Mouse (Mus musculus): Measurements from ENCODE around the gene Mat1a. TPM values are rescaled to one million over a fixed set of nuclear protein-coding genes. Genes with fewer than 3 reads are reported as not detected.
A peak's percentile ranks its signal among the peaks of the same experiment; 100 is the strongest.

Gene Mat1a
- not detected in 2 replicates for polyA plus RNA-seq (2015; fragmentation: Nextera tagmentation; extraction: Ambion mirVana)

- no peak for ATAC-seq (ENCODE audit: low FRiP score, low read depth)
- Histone ChIP-seq H3K27me3 (no peaks in the 10 kb centered on the region), H3K4me1 (replicated peaks) (no peaks in the 10 kb centered on the region), H3K36me3 (no peaks in the 10 kb centered on the region), H3K9me3 (no peaks in the 10 kb centered on the region), H3K4me3 (no peak within 1 kb of the TSS), H3K27ac (replicated peaks) (no peak within 1 kb of the TSS), H3K9ac (no peak within 1 kb of the TSS), H3K4me2 (no peak within 1 kb of the TSS)
- WGBS, result 73% methylated on average over 10 of the region's 10 CpGs
These were observed at the start of gene Mat1a for GRCm38 (mm10) chr14:41104853-41105444. Mat1a (plus strand) TSS chr14:41105035.

- Histone ChIP-seq H3K27me3 (no peaks in the 10 kb centered on the region), H3K4me2 (no peak overlapping the region), H3K9ac (no peak overlapping the region), H3K4me1 (replicated peaks) (no peaks in the 10 kb centered on the region), H3K9me3 (no peaks in the 10 kb centered on the region), H3K27ac (replicated peaks) (no peak overlapping the region), H3K4me3 (no peak overlapping the region), H3K36me3 (no peaks in the 10 kb centered on the region)
- WGBS, result 80% methylated on average over 2 of the region's 2 CpGs
- ATAC-seq (ENCODE audit: low FRiP score, low read depth), result no peak
These were observed 39.7 kb upstream of the Mat1a start for GRCm38 (mm10) chr14:41065168-41065567.

- Histone ChIP-seq H3K4me3 (no peak overlapping the region), H3K27me3 (no peaks in the 10 kb centered on the region), H3K4me2 (no peak overlapping the region), H3K9ac (no peak overlapping the region), H3K27ac (replicated peaks) (no peak overlapping the region), H3K9me3 (no peaks in the 10 kb centered on the region), H3K4me1 (replicated peaks) (no peaks in the 10 kb centered on the region), H3K36me3 (no peaks in the 10 kb centered on the region)
- no peak for ATAC-seq (ENCODE audit: low FRiP score, low read depth)
- WGBS, result 11% methylated on average over 1 of the region's 1 CpGs
These were observed 38.4 kb upstream of the Mat1a start for GRCm38 (mm10) chr14:41066416-41066815.

GRCm38 (mm10) chr14:41069108-41069507 lies 35.7 kb upstream of the Mat1a start, which contains the start of gene Dydc2:
Dydc2 (minus strand) TSS chr14:41069208.
- Histone ChIP-seq H3K9me3 (no peaks in the 10 kb centered on the region), H3K4me3 (no peak within 1 kb of the TSS), H3K27ac (replicated peaks) (no peak within 1 kb of the TSS), H3K27me3 (no peaks in the 10 kb centered on the region), H3K4me1 (replicated peaks) (peaks cover 6% of the 10 kb centered on the region), H3K9ac (no peak within 1 kb of the TSS), H3K4me2 (no peak within 1 kb of the TSS), H3K36me3 (no peaks in the 10 kb centered on the region)
- no peak for ATAC-seq (ENCODE audit: low FRiP score, low read depth)

GRCm38 (mm10) chr14:41070343-41070742 lies 34.5 kb upstream of the Mat1a start:
- H3K27me3 ChIP-seq, result no peaks in the 10 kb centered on the region
- H3K4me2 ChIP-seq, result no peak overlapping the region
- ATAC-seq (ENCODE audit: low FRiP score, low read depth), result no peak
- H3K9ac ChIP-seq, result no peak overlapping the region
- H3K4me1 ChIP-seq (replicated peaks), result peaks cover 6% of the 10 kb centered on the region
- H3K9me3 ChIP-seq, result no peaks in the 10 kb centered on the region
- no peak overlapping the region for H3K27ac ChIP-seq (replicated peaks)
- 80% methylated on average over 3 of the region's 3 CpGs for WGBS
- no peak overlapping the region for H3K4me3 ChIP-seq
- H3K36me3 ChIP-seq, result no peaks in the 10 kb centered on the region

GRCm38 (mm10) chr14:41072229-41072943 lies 32.4 kb upstream of the Mat1a start, which contains the start of gene Dydc1:
Dydc1 (plus strand) TSS chr14:41072911.
- Histone ChIP-seq H3K4me3 (peak within 1 kb of the TSS; percentile 45), H3K36me3 (no peaks in the 10 kb centered on the region), H3K9ac (peak within 1 kb of the TSS; percentile 31), H3K4me1 (replicated peaks) (peaks cover 6% of the 10 kb centered on the region), H3K4me2 (peak within 1 kb of the TSS; percentile 89), H3K27me3 (no peaks in the 10 kb centered on the region), H3K9me3 (no peaks in the 10 kb centered on the region), H3K27ac (replicated peaks) (no peak within 1 kb of the TSS)
- peak; percentile 92 for ATAC-seq (ENCODE audit: low FRiP score, low read depth)
- 12% methylated on average over 23 of the region's 23 CpGs for WGBS

- Histone ChIP-seq H3K9ac (peak overlapping the region; percentile 31), H3K4me1 (replicated peaks) (peaks cover 6% of the 10 kb centered on the region), H3K9me3 (no peaks in the 10 kb centered on the region), H3K36me3 (no peaks in the 10 kb centered on the region), H3K4me2 (peak overlapping the region; percentile 89), H3K27ac (replicated peaks) (no peak overlapping the region), H3K27me3 (no peaks in the 10 kb centered on the region), H3K4me3 (peak overlapping the region; percentile 45)
- ATAC-seq (ENCODE audit: low FRiP score, low read depth), result no peak; the same call in 1 of the 2 replicates
- under 1% methylated on average over 8 of the region's 8 CpGs for WGBS
These were observed 31.9 kb upstream of the Mat1a start for GRCm38 (mm10) chr14:41072944-41073275.

- H3K27ac ChIP-seq (replicated peaks), result no peak overlapping the region
- no peak overlapping the region for H3K4me3 ChIP-seq
- H3K36me3 ChIP-seq, result no peaks in the 10 kb centered on the region
- WGBS, result 81% methylated on average over 2 of the region's 2 CpGs
- no peaks in the 10 kb centered on the region for H3K4me1 ChIP-seq (replicated peaks)
- H3K4me2 ChIP-seq, result no peak overlapping the region
- H3K9me3 ChIP-seq, result no peaks in the 10 kb centered on the region
- ATAC-seq (ENCODE audit: low FRiP score, low read depth), result no peak
- H3K27me3 ChIP-seq, result no peaks in the 10 kb centered on the region
- no peak overlapping the region for H3K9ac ChIP-seq
These were observed 22.4 kb upstream of the Mat1a start for GRCm38 (mm10) chr14:41082408-41082807.

- Histone ChIP-seq H3K4me2 (no peak overlapping the region), H3K27ac (replicated peaks) (no peak overlapping the region), H3K9me3 (no peaks in the 10 kb centered on the region), H3K9ac (no peak overlapping the region), H3K27me3 (no peaks in the 10 kb centered on the region), H3K4me3 (no peak overlapping the region), H3K4me1 (replicated peaks) (no peaks in the 10 kb centered on the region), H3K36me3 (no peaks in the 10 kb centered on the region)
- no peak for ATAC-seq (ENCODE audit: low FRiP score, low read depth)
- 84% methylated on average over 1 of the region's 1 CpGs for WGBS
These were observed 17.3 kb upstream of the Mat1a start for GRCm38 (mm10) chr14:41087509-41087908.

GRCm38 (mm10) chr14:41090777-41091176 lies 14.1 kb upstream of the Mat1a start:
- Histone ChIP-seq H3K4me3 (no peak overlapping the region), H3K9ac (no peak overlapping the region), H3K36me3 (no peaks in the 10 kb centered on the region), H3K4me2 (no peak overlapping the region), H3K27ac (replicated peaks) (no peak overlapping the region), H3K9me3 (no peaks in the 10 kb centered on the region), H3K27me3 (no peaks in the 10 kb centered on the region), H3K4me1 (replicated peaks) (no peaks in the 10 kb centered on the region)
- no peak for ATAC-seq (ENCODE audit: low FRiP score, low read depth)
- WGBS, result 53% methylated on average over 8 of the region's 8 CpGs

GRCm38 (mm10) chr14:41094114-41094513 lies 10.7 kb upstream of the Mat1a start:
- H3K9me3 ChIP-seq, result no peaks in the 10 kb centered on the region
- no peak overlapping the region for H3K27ac ChIP-seq (replicated peaks)
- H3K4me3 ChIP-seq, result no peak overlapping the region
- ATAC-seq (ENCODE audit: low FRiP score, low read depth), result no peak
- H3K4me1 ChIP-seq (replicated peaks), result no peaks in the 10 kb centered on the region
- no peaks in the 10 kb centered on the region for H3K27me3 ChIP-seq
- no peak overlapping the region for H3K9ac ChIP-seq
- no peak overlapping the region for H3K4me2 ChIP-seq
- 73% methylated on average over 1 of the region's 1 CpGs for WGBS
- H3K36me3 ChIP-seq, result no peaks in the 10 kb centered on the region

- H3K27me3 ChIP-seq, result no peaks in the 10 kb centered on the region
- no peak overlapping the region for H3K9ac ChIP-seq
- H3K36me3 ChIP-seq, result no peaks in the 10 kb centered on the region
- no peak overlapping the region for H3K27ac ChIP-seq (replicated peaks)
- no peak for ATAC-seq (ENCODE audit: low FRiP score, low read depth)
- H3K9me3 ChIP-seq, result no peaks in the 10 kb centered on the region
- no peak overlapping the region for H3K4me2 ChIP-seq
- 88% methylated on average over 3 of the region's 3 CpGs for WGBS
- no peak overlapping the region for H3K4me3 ChIP-seq
- H3K4me1 ChIP-seq (replicated peaks), result no peaks in the 10 kb centered on the region
These were observed 8.5 kb upstream of the Mat1a start for GRCm38 (mm10) chr14:41096296-41096860.

Measured in hindbrain, embryonic 15.5 days (tissue).